Mouse (Mus musculus): ENCODE results near the gene Abcb9. TPM values are rescaled to one million over a fixed set of nuclear protein-coding genes. Genes with fewer than 3 reads are reported as not detected.
"Not testable (repeated sequence)": the region's sequence is repeated elsewhere in the genome, so short reads cannot be mapped to it uniquely, and the experiment has no call there.

Abcb9 gene
- polyA plus RNA-seq, 1 experiment from 2014 or later: 0.89 TPM

DNA sequence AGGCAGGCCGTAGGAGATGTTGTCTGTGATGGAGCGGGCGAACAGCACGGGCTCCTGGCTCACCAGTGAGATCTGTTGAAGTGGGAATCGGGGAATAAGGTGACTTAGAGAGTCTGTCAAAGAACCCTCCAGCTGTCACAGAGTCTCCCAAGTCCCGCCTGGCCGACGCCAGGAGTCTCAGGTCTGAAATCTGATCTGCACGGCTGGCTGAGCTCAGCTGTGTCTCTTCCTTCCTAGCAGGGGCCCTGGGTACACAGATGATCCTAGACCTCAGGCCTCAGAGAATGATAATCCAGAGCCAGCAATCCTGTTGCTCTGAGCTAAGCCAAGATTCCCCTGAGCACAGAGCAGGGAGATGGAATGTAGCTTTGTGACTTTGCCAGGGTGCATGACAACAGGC is 21.9 kb downstream of the Abcb9 start:
- no peak for DNase-seq (ENCODE audit: low spot score)
- H3K36me3 ChIP-seq: no peaks in the 10 kb centered on the region

DNA sequence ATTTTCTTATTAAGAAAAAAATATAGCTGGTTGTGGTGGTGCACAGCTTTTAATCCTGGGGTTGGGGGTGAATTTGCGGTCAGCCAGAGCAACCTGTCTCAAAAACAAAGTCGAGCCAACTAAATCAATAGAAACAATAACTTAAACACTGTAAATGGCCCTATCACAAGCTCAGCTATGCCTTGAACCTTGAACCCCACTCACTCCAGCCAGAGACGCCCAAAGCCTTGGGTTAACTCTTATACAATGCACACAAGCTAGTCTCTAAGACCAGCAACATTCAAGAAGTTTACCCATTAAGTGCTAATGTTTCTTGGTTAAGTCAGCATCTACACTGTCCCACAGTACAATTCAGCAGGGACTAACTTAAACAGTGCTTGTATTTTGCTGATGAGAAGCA is 25.9 kb downstream of the Abcb9 start:
- no peak overlapping the region; the same call in 1 of the 2 replicates for H3K27ac ChIP-seq
- no peaks in the 10 kb centered on the region for H3K27me3 ChIP-seq (ENCODE audit: insufficient read depth, poor library complexity, severe bottlenecking)
- no peak for DNase-seq (ENCODE audit: low spot score)
- WGBS: 82% methylated on average over 3 of the region's 3 CpGs
- no peak overlapping the region for H3K4me3 ChIP-seq
- peaks cover 25% of the 10 kb centered on the region for H3K4me1 ChIP-seq
- no peaks in the 10 kb centered on the region for H3K36me3 ChIP-seq
- H3K9me3 ChIP-seq: no peaks in the 10 kb centered on the region

More for the DNA sequence above, 21.9 kb downstream of the Abcb9 start:
- Histone ChIP-seq H3K4me3 (no peak overlapping the region), H3K27ac (peak overlapping the region; percentile 65), H3K4me1 (peaks cover 62% of the 10 kb centered on the region), H3K27me3 (ENCODE audit: insufficient read depth, poor library complexity, severe bottlenecking) (no peaks in the 10 kb centered on the region), H3K9me3 (no peaks in the 10 kb centered on the region)
- 41% methylated on average over 9 of the region's 9 CpGs for WGBS

DNA sequence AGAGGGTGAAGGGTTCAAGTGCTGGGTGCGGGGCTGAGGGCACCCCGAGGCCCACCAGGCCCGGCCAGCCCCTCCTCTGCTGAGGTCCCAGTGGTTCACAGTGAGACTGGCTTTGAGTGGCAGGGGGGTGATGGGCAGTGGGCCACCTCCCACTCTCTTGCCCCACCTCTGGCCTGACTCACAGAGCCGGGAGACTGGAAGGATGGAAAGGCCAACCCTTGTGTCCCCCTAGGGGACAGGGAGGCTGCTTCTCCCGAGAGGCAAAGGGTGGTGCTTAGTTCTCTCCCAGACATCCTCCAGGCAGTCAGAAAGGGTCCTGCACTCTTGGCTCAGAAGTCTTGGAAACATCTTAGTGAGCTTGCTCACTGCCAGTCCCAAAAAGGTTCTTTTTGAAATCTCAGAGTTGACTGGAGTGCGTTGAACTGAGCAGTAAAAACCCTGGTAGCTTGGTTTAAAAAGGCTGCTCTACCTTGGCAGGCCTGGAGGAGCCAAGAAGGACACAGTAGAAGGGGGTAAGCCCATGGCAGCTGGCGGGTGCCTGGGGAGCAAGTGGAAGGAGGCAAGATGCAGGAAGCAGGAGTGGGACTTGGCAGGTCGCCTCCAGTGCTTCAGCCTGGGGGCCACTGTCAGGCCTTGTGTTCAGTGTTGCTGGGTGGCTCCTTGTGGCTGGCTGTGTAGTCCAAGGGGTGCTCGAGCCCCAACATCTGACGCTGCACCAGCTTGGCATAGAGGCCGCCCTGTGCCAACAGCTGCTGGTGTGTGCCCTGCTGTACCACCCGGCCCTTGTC is 33.4 kb downstream of the Abcb9 start:
- no peak for DNase-seq (ENCODE audit: low spot score)
- H3K4me3 ChIP-seq: no peak overlapping the region
- 0 out of 2 replicates have a peak, but pooled peaks cover 5% of the 10 kb centered on the region for H3K27me3 ChIP-seq (ENCODE audit: insufficient read depth, poor library complexity, severe bottlenecking)
- H3K27ac ChIP-seq: peak overlapping the region; percentile 44
- 76% methylated on average over 12 of the region's 12 CpGs for WGBS
- H3K4me1 ChIP-seq: peaks cover 25% of the 10 kb centered on the region
- H3K36me3 ChIP-seq: no peaks in the 10 kb centered on the region
- H3K9me3 ChIP-seq: no peaks in the 10 kb centered on the region

DNA sequence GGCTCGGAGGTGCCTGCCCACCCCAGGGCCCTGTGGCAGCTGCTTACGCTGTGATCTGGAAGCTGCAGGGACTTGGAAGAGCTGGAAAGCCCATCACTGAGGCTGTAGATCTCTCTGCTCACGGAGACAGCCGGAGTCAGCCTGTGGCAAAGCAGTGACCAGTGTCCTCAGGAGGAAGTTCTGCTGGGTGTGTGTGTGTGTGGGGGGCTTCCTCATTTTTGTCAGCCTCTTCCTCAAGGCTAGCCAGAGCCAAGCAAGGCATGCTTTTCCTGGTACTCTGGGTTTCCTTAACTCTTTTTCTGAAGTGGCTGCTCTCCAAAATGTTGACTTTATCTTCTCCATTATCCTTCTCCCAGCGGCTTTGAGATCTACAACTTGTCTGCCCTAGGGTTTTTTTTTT is 35.9 kb downstream of the Abcb9 start:
- DNase-seq (ENCODE audit: low spot score): no peak
- H3K27ac ChIP-seq: peak overlapping the region; percentile 42; the same call in 1 of the 2 replicates
- H3K4me1 ChIP-seq: peaks cover 25% of the 10 kb centered on the region
- H3K4me3 ChIP-seq: no peak overlapping the region
- no peaks in the 10 kb centered on the region for H3K36me3 ChIP-seq
- 40% methylated on average over 5 of the region's 5 CpGs for WGBS
- H3K9me3 ChIP-seq: peaks cover 3% of the 10 kb centered on the region
- H3K27me3 ChIP-seq (ENCODE audit: insufficient read depth, poor library complexity, severe bottlenecking): 0 out of 2 replicates have a peak, but pooled peaks cover 5% of the 10 kb centered on the region

GRCm38 (mm10) chr5:124058749-124059148 is 36.8 kb downstream of the Abcb9 start:
- no peaks in the 10 kb centered on the region for H3K36me3 ChIP-seq
- H3K27me3 ChIP-seq (ENCODE audit: insufficient read depth, poor library complexity, severe bottlenecking): no peaks in the 10 kb centered on the region
- no peak for DNase-seq (ENCODE audit: low spot score)
- peaks cover 21% of the 10 kb centered on the region for H3K4me1 ChIP-seq
- H3K27ac ChIP-seq: no peak overlapping the region
- peaks cover 3% of the 10 kb centered on the region for H3K9me3 ChIP-seq
- WGBS: 89% methylated on average over 7 of the region's 7 CpGs
- no peak overlapping the region for H3K4me3 ChIP-seq

GRCm38 (mm10) chr5:124056956-124057355 is 38.6 kb downstream of the Abcb9 start:
- WGBS: 65% methylated on average over 4 of the region's 4 CpGs
- no peak overlapping the region for H3K27ac ChIP-seq
- H3K4me3 ChIP-seq: no peak overlapping the region

GRCm38 (mm10) chr5:124056219-124056618 is 39.4 kb downstream of the Abcb9 start:
- Histone ChIP-seq H3K27ac (no peak overlapping the region), H3K4me3 (no peak overlapping the region), H3K36me3 (no peaks in the 10 kb centered on the region), H3K9me3 (peaks cover 3% of the 10 kb centered on the region), H3K27me3 (ENCODE audit: insufficient read depth, poor library complexity, severe bottlenecking) (no peaks in the 10 kb centered on the region), H3K4me1 (peaks cover 20% of the 10 kb centered on the region)
- WGBS: 98% methylated on average over 1 of the region's 1 CpGs
- DNase-seq (ENCODE audit: low spot score): no peak

More at GRCm38 (mm10) chr5:124056956-124057355, 38.6 kb downstream of the Abcb9 start:
- Histone ChIP-seq H3K36me3 (no peaks in the 10 kb centered on the region), H3K27me3 (ENCODE audit: insufficient read depth, poor library complexity, severe bottlenecking) (no peaks in the 10 kb centered on the region), H3K4me1 (peaks cover 17% of the 10 kb centered on the region), H3K9me3 (peaks cover 3% of the 10 kb centered on the region)
- DNase-seq (ENCODE audit: low spot score): no peak

DNA sequence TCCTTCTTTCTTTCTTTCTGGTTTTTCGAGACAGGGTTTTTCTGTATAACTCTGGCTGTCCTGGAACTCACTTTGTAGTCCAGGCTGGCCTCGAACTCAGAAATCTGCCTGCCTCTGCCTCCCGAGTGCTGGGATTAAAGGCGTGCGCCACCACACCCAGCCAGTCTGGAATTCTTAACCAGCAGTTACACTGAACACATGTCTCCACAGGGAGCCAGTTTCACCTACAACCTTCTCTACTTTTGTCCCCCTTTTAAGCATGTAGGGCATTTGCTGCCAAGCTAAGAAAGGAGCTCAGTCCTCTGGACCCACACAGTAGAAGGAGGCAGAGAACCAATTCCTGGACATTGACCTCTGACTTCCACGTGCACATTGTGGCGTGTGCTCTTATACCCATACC is 43.0 kb downstream of the Abcb9 start:
- not testable (repeated sequence) for H3K9me3 ChIP-seq; H3K4me3 ChIP-seq; H3K36me3 ChIP-seq; H3K27me3 ChIP-seq (ENCODE audit: insufficient read depth, poor library complexity, severe bottlenecking); H3K27ac ChIP-seq; DNase-seq (ENCODE audit: low spot score)
- peaks cover 36% of the 10 kb centered on the region for H3K4me1 ChIP-seq
- 84% methylated on average over 7 of the region's 7 CpGs for WGBS

DNA sequence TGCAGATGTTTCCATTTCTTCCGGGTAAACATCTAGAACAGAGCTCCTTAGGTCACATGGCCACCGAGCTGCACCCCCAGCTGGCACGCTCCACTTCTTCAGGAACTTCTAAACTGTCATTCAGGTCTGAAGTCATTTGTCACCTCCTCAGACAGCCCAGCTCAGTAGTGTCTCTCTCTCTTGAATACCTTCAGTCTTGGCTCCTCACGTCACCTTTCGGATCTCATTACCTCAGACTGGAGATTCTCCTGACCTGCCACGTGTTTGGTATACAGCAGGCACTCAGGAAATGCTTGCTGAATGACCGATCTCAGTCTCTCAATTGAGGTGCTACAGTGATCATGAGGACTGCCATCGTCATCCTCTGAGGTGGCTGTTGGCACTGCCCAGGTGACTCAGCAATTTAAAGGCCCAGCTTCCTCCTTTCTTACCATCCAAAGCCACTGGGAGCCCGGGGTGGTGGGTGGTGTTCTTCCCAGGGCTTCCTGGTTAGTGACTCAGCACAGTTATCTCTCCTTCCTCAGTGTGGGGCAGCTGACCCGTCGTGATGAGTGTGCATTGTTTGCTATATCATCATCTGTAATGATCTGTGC is 43.6 kb downstream of the Abcb9 start:
- peak overlapping the region; percentile 83; the same call in 1 of the 2 replicates for H3K27ac ChIP-seq
- no peak overlapping the region for H3K4me3 ChIP-seq
- DNase-seq (ENCODE audit: low spot score): peak; percentile 87
- WGBS: 62% methylated on average over 11 of the region's 11 CpGs
- H3K4me1 ChIP-seq: peaks cover 43% of the 10 kb centered on the region
- no peaks in the 10 kb centered on the region for H3K27me3 ChIP-seq (ENCODE audit: insufficient read depth, poor library complexity, severe bottlenecking)
- H3K9me3 ChIP-seq: peaks cover 3% of the 10 kb centered on the region
- no peaks in the 10 kb centered on the region for H3K36me3 ChIP-seq

GRCm38 (mm10) chr5:124050095-124051050 is 45.2 kb downstream of the Abcb9 start:
- peak overlapping the region; percentile 20; the same call in 1 of the 2 replicates for H3K4me3 ChIP-seq
- no peaks in the 10 kb centered on the region for H3K27me3 ChIP-seq (ENCODE audit: insufficient read depth, poor library complexity, severe bottlenecking)
- H3K4me1 ChIP-seq: peaks cover 55% of the 10 kb centered on the region
- peak overlapping the region; percentile 83 for H3K27ac ChIP-seq
- H3K9me3 ChIP-seq: no peaks in the 10 kb centered on the region
- H3K36me3 ChIP-seq: no peaks in the 10 kb centered on the region
- 16% methylated on average over 14 of the region's 14 CpGs for WGBS
- DNase-seq (ENCODE audit: low spot score): peak; percentile 85

- Histone ChIP-seq H3K27ac (peak overlapping the region; percentile 83), H3K27me3 (ENCODE audit: insufficient read depth, poor library complexity, severe bottlenecking) (no peaks in the 10 kb centered on the region), H3K4me1 (peaks cover 64% of the 10 kb centered on the region), H3K4me3 (0 out of 2 replicates have a peak overlapping the region, but pooled peaks have one; percentile 20), H3K9me3 (no peaks in the 10 kb centered on the region), H3K36me3 (no peaks in the 10 kb centered on the region)
- WGBS: 52% methylated on average over 15 of the region's 15 CpGs
- DNase-seq (ENCODE audit: low spot score): no peak
Observed at GRCm38 (mm10) chr5:124049249-124050045, 46.2 kb downstream of the Abcb9 start.
